Mouse (Mus musculus): ENCODE measurements around the gene Gatd1.

GRCm38 (mm10) chr7:141442199-141442598, 28.3 kb upstream of the Gatd1 start:
- TF ChIP-seq CTCF (IDR thresholded peaks at IDR 0.05; ENCODE audit: insufficient read depth, low read depth, low read length) (no peak), POLR2A (IDR thresholded peaks at IDR 0.05; ENCODE audit: insufficient read depth, low read depth, low read length) (no peak)

Measured in olfactory bulb, adult 2 months (tissue).